Mouse (Mus musculus): ENCODE measurements around the gene Caskin1. TPM values are rescaled to one million over a fixed set of nuclear protein-coding genes. Genes with fewer than 3 reads are reported as not detected.
A peak's percentile ranks its signal among the peaks of the same experiment; 100 is the strongest.
"Not testable (repeated sequence)": the region's sequence is repeated elsewhere in the genome, so short reads cannot be mapped to it uniquely, and the experiment has no call there.

The Caskin1 gene
- total RNA-seq (2014; fragmentation: Nextera tagmentation) (not detected in 2 replicates), total RNA-seq (2017) (not detected in 2 replicates)

- ATAC-seq (replicated peaks; ENCODE audit: low FRiP score, low TSS enrichment, poor library complexity, severe bottlenecking): no peak
Measured at GRCm38 (mm10) chr17:24488186-24488661, at the start of gene Caskin1. TSS of gene Caskin1 (plus strand) at chr17:24488601.

- no peak for ATAC-seq (replicated peaks; ENCODE audit: low FRiP score, low TSS enrichment, poor library complexity, severe bottlenecking)
Measured at GRCm38 (mm10) chr17:24440377-24440776, 48.0 kb upstream of the Caskin1 start.

GRCm38 (mm10) chr17:24441148-24441547, 47.3 kb upstream of the Caskin1 start:
- ATAC-seq (replicated peaks; ENCODE audit: low FRiP score, low TSS enrichment, poor library complexity, severe bottlenecking): no peak

GRCm38 (mm10) chr17:24442107-24442506, 46.3 kb upstream of the Caskin1 start:
- no peak for ATAC-seq (replicated peaks; ENCODE audit: low FRiP score, low TSS enrichment, poor library complexity, severe bottlenecking)

- no peak for ATAC-seq (replicated peaks; ENCODE audit: low FRiP score, low TSS enrichment, poor library complexity, severe bottlenecking)
Measured at GRCm38 (mm10) chr17:24442632-24443155, 45.7 kb upstream of the Caskin1 start, which contains the start of gene Dnase1l2. TSS of gene Dnase1l2 (minus strand) at chr17:24443105.

- ATAC-seq (replicated peaks; ENCODE audit: low FRiP score, low TSS enrichment, poor library complexity, severe bottlenecking): no peak
Measured at GRCm38 (mm10) chr17:24443409-24443808, 45.0 kb upstream of the Caskin1 start.

- no peak for ATAC-seq (replicated peaks; ENCODE audit: low FRiP score, low TSS enrichment, poor library complexity, severe bottlenecking)
Measured at GRCm38 (mm10) chr17:24446590-24446989, 41.8 kb upstream of the Caskin1 start.

- no peak for ATAC-seq (replicated peaks; ENCODE audit: low FRiP score, low TSS enrichment, poor library complexity, severe bottlenecking)
Measured at GRCm38 (mm10) chr17:24449507-24449906, 38.9 kb upstream of the Caskin1 start.

- no peak for ATAC-seq (replicated peaks; ENCODE audit: low FRiP score, low TSS enrichment, poor library complexity, severe bottlenecking)
Measured at GRCm38 (mm10) chr17:24451220-24451619, 37.2 kb upstream of the Caskin1 start.

GRCm38 (mm10) chr17:24453372-24453771, 35.0 kb upstream of the Caskin1 start:
- no peak for ATAC-seq (replicated peaks; ENCODE audit: low FRiP score, low TSS enrichment, poor library complexity, severe bottlenecking)

- peak; percentile 6; the same call in 1 of the 2 replicates for ATAC-seq (replicated peaks; ENCODE audit: low FRiP score, low TSS enrichment, poor library complexity, severe bottlenecking)
Measured at GRCm38 (mm10) chr17:24454218-24454755, 34.1 kb upstream of the Caskin1 start.

GRCm38 (mm10) chr17:24454756-24455522, 33.5 kb upstream of the Caskin1 start:
- ATAC-seq (replicated peaks; ENCODE audit: low FRiP score, low TSS enrichment, poor library complexity, severe bottlenecking): peak; percentile 95

GRCm38 (mm10) chr17:24455523-24456206, 32.7 kb upstream of the Caskin1 start:
- not testable (repeated sequence) for ATAC-seq (replicated peaks; ENCODE audit: low FRiP score, low TSS enrichment, poor library complexity, severe bottlenecking)

- ATAC-seq (replicated peaks; ENCODE audit: low FRiP score, low TSS enrichment, poor library complexity, severe bottlenecking): peak; percentile 82
Measured at GRCm38 (mm10) chr17:24461580-24461979, 26.8 kb upstream of the Caskin1 start.

- ATAC-seq (replicated peaks; ENCODE audit: low FRiP score, low TSS enrichment, poor library complexity, severe bottlenecking): no peak
Measured at GRCm38 (mm10) chr17:24462932-24463331, 25.5 kb upstream of the Caskin1 start.

- peak; percentile 77 for ATAC-seq (replicated peaks; ENCODE audit: low FRiP score, low TSS enrichment, poor library complexity, severe bottlenecking)
Measured at GRCm38 (mm10) chr17:24463374-24464133, 24.8 kb upstream of the Caskin1 start.

GRCm38 (mm10) chr17:24468636-24469246, 19.7 kb upstream of the Caskin1 start:
- no peak for ATAC-seq (replicated peaks; ENCODE audit: low FRiP score, low TSS enrichment, poor library complexity, severe bottlenecking)

- ATAC-seq (replicated peaks; ENCODE audit: low FRiP score, low TSS enrichment, poor library complexity, severe bottlenecking): no peak
Measured at GRCm38 (mm10) chr17:24469336-24469909, 19.0 kb upstream of the Caskin1 start.
